Mouse (Mus musculus) thymus, adult 2 months (tissue): ENCODE results near the gene Cadps2.

Source experiments
- CTCF ChIP-seq: fragments of 200-500 bp; IDR thresholded peaks from 2 replicates; pipeline ENCODE4 v1.5.1; 2012; ENCODE audit warnings: mild to moderate bottlenecking, control low read depth, low read length, moderate library complexity, borderline replicate concordance; ENCODE audit not compliant: control insufficient read depth, poor library complexity, insufficient read depth; ENCODE audit errors: extremely low read depth
- POLR2A ChIP-seq: fragments of 200-500 bp; IDR thresholded peaks from 2 replicates; pipeline ENCODE4 v1.6.1; 2012; ENCODE audit warnings: mild to moderate bottlenecking, low read length, control low read depth, moderate library complexity; ENCODE audit not compliant: control insufficient read depth, poor library complexity, insufficient read depth; ENCODE audit errors: extremely low read depth

DNA sequence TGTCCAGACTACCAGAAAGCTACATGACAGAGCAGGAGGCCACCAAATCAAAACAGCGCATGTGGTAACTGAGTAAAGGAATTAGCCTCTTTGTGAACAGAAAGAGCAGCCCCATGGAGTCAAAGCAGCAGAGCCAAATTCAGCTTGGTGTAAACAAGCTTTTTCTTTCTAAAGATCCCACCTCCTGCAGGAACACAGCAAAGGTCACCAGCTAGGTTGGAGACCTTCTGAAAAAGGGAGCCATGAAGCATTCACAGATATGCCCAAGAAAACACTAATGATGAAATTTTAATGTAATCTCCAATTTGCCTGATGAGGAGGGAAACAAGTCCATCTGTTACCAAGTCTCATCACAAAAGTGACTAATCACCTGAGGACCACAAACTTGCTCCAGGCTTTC lies 270.5 kb downstream of the Cadps2 start:
- no peak for TF ChIP-seq CTCF
- TF ChIP-seq POLR2A: no peak
